Mouse (Mus musculus) small intestine, adult 2 months (tissue): ENCODE data around the gene Trim46. TPM values are rescaled to one million over a fixed set of nuclear protein-coding genes. Genes with fewer than 3 reads are reported as not detected.

Source experiments
- H3K27ac ChIP-seq: fragments of 200-500 bp; 2 replicates; pipeline ENCODE4 v1.5.1; 2012; ENCODE audit warnings: low read depth, low read length, control low read depth, inconsistent platforms; ENCODE audit not compliant: insufficient read depth
- H3K27me3 ChIP-seq: fragments of 200-500 bp; 2 replicates; pipeline ENCODE4 v1.6.1; 2012; ENCODE audit warnings: mild to moderate bottlenecking, moderate library complexity, low read length, inconsistent platforms; ENCODE audit not compliant: control insufficient read depth, insufficient read depth
- H3K36me3 ChIP-seq: fragments of 200-500 bp; 2 replicates; pipeline ENCODE4 v1.6.1; 2012; ENCODE audit warnings: mild to moderate bottlenecking, low read length, control low read depth, inconsistent platforms; ENCODE audit not compliant: control insufficient read depth, insufficient read depth
- H3K4me1 ChIP-seq: fragments of 200-500 bp; 2 replicates; pipeline ENCODE4 v1.6.1; 2012; ENCODE audit warnings: low read length, inconsistent platforms, mixed read lengths; ENCODE audit not compliant: control insufficient read depth, insufficient read depth, insufficient read length
- H3K4me3 ChIP-seq: fragments of 200-500 bp; 2 replicates; pipeline ENCODE4 v1.5.1; 2012; ENCODE audit warnings: low read depth, mild to moderate bottlenecking, control low read depth, inconsistent platforms, low read length, moderate library complexity
- CTCF ChIP-seq: fragments of 200-500 bp; IDR thresholded peaks from 2 replicates; pipeline ENCODE4 v1.5.1; 2012; ENCODE audit warnings: low read depth, mild to moderate bottlenecking, control low read depth, inconsistent platforms, low read length, moderate library complexity, mixed read lengths; ENCODE audit not compliant: insufficient replicate concordance, insufficient read length; ENCODE audit errors: extremely low read depth
- POLR2A ChIP-seq: fragments of 200-500 bp; IDR thresholded peaks from 2 replicates; pipeline ENCODE4 v1.6.1; 2012; ENCODE audit warnings: low read depth, mild to moderate bottlenecking, control low read depth, inconsistent platforms, low read length, moderate library complexity
- WGBS: fragments of 180-500 bp; shearing (Covaris S2); methylation state at CpG from one replicate; pipeline ENCODE4 v1.1.7; 2018; 5-methylcytosine and 5-hydroxymethylcytosine counted together
- polyA plus RNA-seq: library from polyadenylated mRNA; depleted of rRNA; stranded (reverse); fragments of >200 nt; gene quantifications from 2 replicates; pipeline ENCODE4 v1.2.3, GENCODE M21; 2012

Gene Trim46
- polyA plus RNA-seq, 1 experiment, result 4.3 TPM

- WGBS, result 43% methylated on average over 5 of the region's 5 CpGs
These were observed 8.9 kb upstream of the Trim46 start for GRCm38 (mm10) chr3:89254994-89255393.

GRCm38 (mm10) chr3:89251365-89251895 lies 5.3 kb upstream of the Trim46 start:
- peaks cover 6% of the 10 kb centered on the region; the same call in 1 of the 2 replicates for H3K36me3 ChIP-seq
- WGBS, result 6% methylated on average over 17 of the region's 17 CpGs
- H3K4me3 ChIP-seq, result peak overlapping the region; percentile 50
- TF ChIP-seq CTCF (no peak), POLR2A (no peak)
- H3K27ac ChIP-seq, result peak overlapping the region; percentile 65
- H3K27me3 ChIP-seq, result no peaks in the 10 kb centered on the region
- peaks cover 29% of the 10 kb centered on the region for H3K4me1 ChIP-seq

More at GRCm38 (mm10) chr3:89254994-89255393, 8.9 kb upstream of the Trim46 start:
- Histone ChIP-seq H3K27ac (no peak overlapping the region), H3K36me3 (no peaks in the 10 kb centered on the region), H3K4me1 (peaks cover 29% of the 10 kb centered on the region), H3K4me3 (no peak overlapping the region), H3K27me3 (no peaks in the 10 kb centered on the region)
- TF ChIP-seq POLR2A (no peak), CTCF (no peak)

GRCm38 (mm10) chr3:89250435-89251040 lies 4.4 kb upstream of the Trim46 start:
- Histone ChIP-seq H3K36me3 (peaks cover 6% of the 10 kb centered on the region; the same call in 1 of the 2 replicates), H3K4me3 (no peak overlapping the region), H3K4me1 (peaks cover 32% of the 10 kb centered on the region), H3K27ac (peak overlapping the region; percentile 50), H3K27me3 (no peaks in the 10 kb centered on the region)
- no peak for TF ChIP-seq POLR2A
- peak; percentile 72; the same call in 1 of the 2 replicates for TF ChIP-seq CTCF
- 19% methylated on average over 7 of the region's 7 CpGs for whole genome bisulfite sequencing

GRCm38 (mm10) chr3:89247466-89247865 lies 1.4 kb upstream of the Trim46 start:
- Histone ChIP-seq H3K4me1 (peaks cover 30% of the 10 kb centered on the region), H3K27me3 (no peaks in the 10 kb centered on the region), H3K4me3 (peak overlapping the region; percentile 11; the same call in 1 of the 2 replicates), H3K27ac (no peak overlapping the region), H3K36me3 (peaks cover 6% of the 10 kb centered on the region; the same call in 1 of the 2 replicates)
- 82% methylated on average over 4 of the region's 4 CpGs for WGBS
- no peak for TF ChIP-seq POLR2A
- TF ChIP-seq CTCF, result no peak

DNA sequence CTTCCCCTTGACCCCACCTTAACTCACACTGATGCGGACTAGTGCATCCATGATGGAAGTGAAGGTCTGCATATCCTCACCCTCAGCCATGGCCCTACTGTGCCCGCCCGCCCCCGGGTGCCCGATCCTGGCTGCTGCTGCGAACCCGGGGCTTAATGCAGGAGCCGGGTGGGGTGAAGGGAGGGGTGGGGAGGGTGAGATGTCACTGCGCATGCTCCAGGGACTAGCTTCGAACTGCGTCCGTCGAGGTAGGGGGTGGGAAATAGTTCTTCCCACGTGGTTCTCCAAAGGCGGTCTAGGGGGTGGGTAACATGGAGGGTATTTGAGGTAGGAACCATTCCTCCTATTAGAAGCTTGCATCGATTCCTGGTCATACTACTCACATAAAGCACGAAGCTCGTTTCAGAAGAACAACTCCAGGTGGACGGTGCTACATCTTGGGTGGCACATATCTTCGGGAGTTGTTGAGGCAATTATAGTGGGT lies 379 bp downstream of the Trim46 start, which contains the start of gene Krtcap2:
Gene Krtcap2 (plus strand): TSS at position 279 of the 484 bp plus-strand sequence.
- Histone ChIP-seq H3K27ac (peak within 1 kb of the TSS; percentile 57), H3K36me3 (peaks cover 6% of the 10 kb centered on the region; the same call in 1 of the 2 replicates), H3K4me3 (peak within 1 kb of the TSS; percentile 84), H3K4me1 (peaks cover 13% of the 10 kb centered on the region), H3K27me3 (no peaks in the 10 kb centered on the region)
- TF ChIP-seq POLR2A, result no peak
- no peak; the same call in 1 of the 2 replicates for TF ChIP-seq CTCF
- WGBS, result 4% methylated on average over 20 of the region's 20 CpGs

DNA sequence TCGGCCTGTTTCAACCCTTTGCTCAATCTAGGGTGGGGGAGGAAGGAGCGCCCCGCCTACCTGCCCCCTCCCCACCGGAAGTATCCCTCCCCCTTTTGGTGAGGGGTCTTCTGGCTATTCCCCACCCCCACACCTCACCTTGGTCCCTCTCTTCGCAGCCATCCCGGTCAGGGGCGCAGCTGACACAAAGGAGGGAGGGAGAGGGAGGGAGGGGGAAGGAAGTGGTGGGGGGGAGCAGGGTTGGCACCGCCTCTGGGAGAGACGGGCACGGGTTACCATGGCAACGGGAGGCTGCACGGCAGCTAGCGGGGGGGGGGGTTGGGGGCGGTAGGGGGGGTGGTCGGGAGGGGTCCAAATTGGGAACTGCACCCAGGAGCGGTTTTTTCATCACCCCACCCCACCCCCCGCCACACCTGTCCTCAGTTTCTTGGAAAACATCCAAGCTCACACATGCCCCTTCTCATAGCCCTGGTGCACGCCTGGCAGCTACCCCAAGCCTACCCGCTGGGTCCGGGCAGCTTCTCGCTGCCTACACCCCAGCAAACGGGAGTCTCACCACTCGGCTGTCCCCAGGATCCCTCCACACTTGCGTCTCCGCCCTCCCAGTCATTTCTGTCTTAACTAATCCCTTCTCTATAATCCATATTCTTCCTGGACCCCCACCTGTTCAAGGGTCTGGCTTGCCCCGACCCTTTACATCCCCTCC lies 974 bp downstream of the Trim46 start:
- H3K36me3 ChIP-seq, result peaks cover 6% of the 10 kb centered on the region; the same call in 1 of the 2 replicates
- peaks cover 10% of the 10 kb centered on the region for H3K4me1 ChIP-seq
- no peak overlapping the region for H3K27ac ChIP-seq
- H3K27me3 ChIP-seq, result no peaks in the 10 kb centered on the region
- 2% methylated on average over 24 of the region's 26 CpGs for WGBS
- H3K4me3 ChIP-seq, result peak overlapping the region; percentile 49
- no peak; the same call in 1 of the 2 replicates for TF ChIP-seq CTCF
- TF ChIP-seq POLR2A, result no peak
